Mouse (Mus musculus): ENCODE data around the gene Fbxl13. TPM values are rescaled to one million over a fixed set of nuclear protein-coding genes. Genes with fewer than 3 reads are reported as not detected.

Fbxl13 gene
- polyA plus RNA-seq (2017; shearing (Covaris generic)), result under 1 TPM; 0.06 to 0.65 TPM

GRCm38 (mm10) chr5:21645439-21646132, at the start of gene Fbxl13, which contains the start of gene Armc10:
Gene Fbxl13, minus strand, starts transcription at chr5:21645634.
Gene Armc10, plus strand, starts transcription at chr5:21645813.

GRCm38 (mm10) chr5:21543409-21544201, 101.8 kb downstream of the Fbxl13 start, which contains the start of gene Lrrc17:
Gene Lrrc17, plus strand, starts transcription at chr5:21543559.

Other genes starting within 250 kb of the Fbxl13 start
- gene Ccdc146, start 221.0 kb downstream of the Fbxl13 start, polyA plus RNA-seq (2017; shearing (Covaris generic)), result under 1 TPM; 0.18 to 0.59 TPM
- gene Fam185a, start 220.7 kb downstream of the Fbxl13 start, polyA plus RNA-seq (2017; shearing (Covaris generic)), result 10 to 100 TPM in 1 of 2 experiments, 1 to 10 TPM in 1; 8.9 to 13.5 TPM
- gene Lrrc17, start 102.1 kb downstream of the Fbxl13 start, polyA plus RNA-seq (2017; shearing (Covaris generic)), result 1 to 10 TPM in 1 of 2 experiments, under 1 TPM in 1; 0.31 to 1.5 TPM
- 10 to 100 TPM; 33.7 to 48.3 TPM for gene Armc10, start 179 bp upstream of the Fbxl13 start, polyA plus RNA-seq (2017; shearing (Covaris generic))
- 1 to 10 TPM; 2.2 to 5.2 TPM for gene Napepld, start 55.8 kb upstream of the Fbxl13 start, polyA plus RNA-seq (2017; shearing (Covaris generic))
- 10 to 100 TPM; 60.4 to 62.7 TPM for gene Pmpcb, start 91.5 kb upstream of the Fbxl13 start, polyA plus RNA-seq (2017; shearing (Covaris generic))
- gene Dnajc2, start 139.6 kb upstream of the Fbxl13 start, polyA plus RNA-seq (2017; shearing (Covaris generic)), result 10 to 100 TPM; 81.7 to 95.5 TPM
- 100 to 1,000 TPM; 142 to 149 TPM for gene Psmc2, start 139.6 kb upstream of the Fbxl13 start, polyA plus RNA-seq (2017; shearing (Covaris generic))
- under 1 TPM; 0.06 to 0.36 TPM for gene Slc26a5, start 220.0 kb upstream of the Fbxl13 start, polyA plus RNA-seq (2017; shearing (Covaris generic))